Mouse (Mus musculus) gastrocnemius, postnatal 36 days (tissue): ENCODE results near the gene Sgcd. TPM values are rescaled to one million over a fixed set of nuclear protein-coding genes. Genes with fewer than 3 reads are reported as not detected.
A peak's percentile ranks its signal among the peaks of the same experiment; 100 is the strongest.
"Not testable (repeated sequence)": the region's sequence is repeated elsewhere in the genome, so short reads cannot be mapped to it uniquely, and the experiment has no call there.

ENCODE experiments used
- DNase-seq, 2 experiments: peaks; one replicate each; pipeline ENCODE4 v3.0.0; 2022
- intact Hi-C: fragments of 180-260 bp; cut with DNase I; formaldehyde crosslinking; loops from one replicate; pipeline ENCODE4 v1.15.1; 2025
- total RNA-seq, 2 experiments: library from RNA; stranded (reverse); gene quantifications; 2 replicates each; pipeline ENCODE4 v1.2.3; 2021

The Sgcd gene
- total RNA-seq, 2 experiments from 2014 or later, result 54.2 to 62.1 TPM

DNA sequence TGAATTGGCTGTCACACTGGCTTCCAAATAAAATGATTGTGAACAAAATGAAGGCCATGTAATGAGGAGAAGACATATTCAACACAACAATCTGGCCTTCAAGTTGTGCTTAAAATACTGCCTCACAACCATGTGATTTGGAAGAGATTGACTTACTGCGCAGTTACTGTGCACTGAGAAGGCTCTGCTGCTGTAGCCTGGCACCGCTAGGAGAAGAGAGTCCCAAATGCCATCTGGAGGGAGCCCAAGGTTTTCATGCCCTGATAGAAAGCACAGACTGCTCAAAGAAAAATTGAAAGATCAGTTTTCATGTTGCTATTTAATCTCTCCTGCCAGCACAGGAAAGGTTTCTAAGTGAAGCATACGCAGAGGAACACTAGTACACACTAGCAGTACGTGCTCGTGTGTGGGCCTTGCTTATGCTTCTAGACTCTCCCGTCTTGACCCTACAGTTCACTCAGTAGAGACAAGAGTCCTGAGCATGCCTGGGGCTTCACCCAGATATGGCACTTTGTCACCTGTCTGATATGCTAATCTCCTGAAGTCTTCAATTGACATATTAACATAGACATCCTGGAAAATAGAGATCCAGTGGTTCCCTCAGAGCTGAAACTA is 184.6 kb downstream of the Sgcd start:
- DNase-seq, result no peak
- intact Hi-C loops, result no loop called here

DNA sequence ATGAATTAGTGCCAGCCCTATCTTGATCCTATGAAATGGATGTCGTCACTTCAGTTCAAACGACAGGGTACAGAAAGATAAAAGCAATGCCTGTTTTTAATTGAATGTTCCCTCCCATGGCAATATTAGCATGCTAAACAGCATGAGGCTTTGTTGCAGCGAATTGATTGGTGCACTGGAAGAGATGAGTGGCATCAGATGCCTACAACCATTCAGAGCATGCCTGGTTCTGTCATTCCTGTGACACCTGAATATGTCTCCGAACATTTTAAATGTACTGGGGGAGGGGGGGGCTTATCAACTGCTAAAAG is 210.9 kb downstream of the Sgcd start:
- intact Hi-C loops, result no loop called here
- no peak for DNase-seq

DNA sequence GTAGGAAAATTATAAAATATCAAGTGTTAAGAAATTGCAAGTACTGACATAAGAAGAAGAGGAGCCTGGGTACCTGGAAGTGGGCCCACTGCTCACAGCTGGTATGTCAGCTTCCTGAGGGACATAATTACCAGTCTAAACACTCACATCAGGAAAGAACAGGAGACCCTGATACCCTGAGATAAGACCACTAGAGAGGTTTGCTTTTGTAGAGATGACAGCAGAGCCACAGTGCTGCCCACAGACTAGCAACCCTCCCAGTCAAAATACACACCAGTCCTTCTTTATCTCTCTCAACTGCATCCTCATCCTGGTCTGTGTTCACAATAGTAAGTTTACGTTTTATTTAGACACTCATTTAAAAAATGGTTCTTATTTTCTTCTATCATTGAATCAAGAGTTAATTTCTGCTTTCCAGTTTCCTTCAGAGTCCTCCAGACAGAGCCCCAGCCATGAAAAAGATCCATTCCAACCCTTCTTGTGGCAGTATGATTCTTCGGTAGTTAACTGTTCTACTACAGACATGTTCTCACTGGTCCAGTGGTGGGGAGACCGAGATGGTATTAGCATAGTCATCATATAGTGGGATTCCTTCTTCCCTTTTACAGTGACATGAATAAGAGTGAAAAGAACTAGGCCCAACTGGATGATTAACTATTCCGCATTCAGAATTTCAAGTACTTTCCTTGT is 211.4 kb downstream of the Sgcd start:
- intact Hi-C loops, result no loop called here

DNA sequence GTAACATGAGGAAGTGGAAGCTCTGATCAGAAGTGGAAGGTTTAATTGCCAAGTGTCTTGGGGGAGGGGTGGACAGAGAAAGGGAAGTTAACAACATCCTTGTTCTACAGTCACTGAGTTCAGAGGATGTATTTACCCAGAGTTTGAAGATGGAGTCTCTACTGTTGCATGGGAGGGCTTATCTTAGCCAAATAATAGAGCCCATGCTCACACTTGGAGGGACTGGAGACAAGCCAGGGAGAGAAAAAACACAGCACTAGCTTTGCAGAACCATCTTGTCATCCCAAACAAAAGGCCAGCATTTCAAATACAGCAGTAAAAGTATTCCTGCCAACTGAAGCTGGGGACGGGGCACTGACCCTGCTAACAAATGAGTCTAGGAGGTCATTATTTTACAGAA is 212.8 kb downstream of the Sgcd start:
- intact Hi-C loops, result no loop called here
- no peak for DNase-seq

More for the DNA sequence above, 211.4 kb downstream of the Sgcd start:
- no peak for DNase-seq

DNA sequence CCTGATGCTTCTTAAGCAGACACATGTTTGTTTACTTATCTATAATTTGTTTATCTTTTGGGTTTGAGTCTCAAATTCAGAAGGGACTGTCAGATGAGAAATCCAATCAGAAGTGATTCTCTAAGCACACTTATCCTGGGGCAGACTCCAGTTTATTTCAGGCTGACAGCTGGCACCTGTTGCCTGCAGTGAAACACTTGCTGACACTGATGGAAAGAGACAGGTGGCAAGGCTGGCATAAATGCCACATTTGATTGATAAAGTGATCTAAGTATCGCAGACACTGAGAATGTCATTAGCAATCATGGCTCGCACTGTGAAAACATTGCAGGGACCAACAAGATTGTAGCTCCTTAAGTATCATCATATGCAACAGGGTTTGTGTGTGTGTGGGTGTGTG is 222.9 kb downstream of the Sgcd start:
- no peak for DNase-seq
- intact Hi-C loops, result no loop called here

DNA sequence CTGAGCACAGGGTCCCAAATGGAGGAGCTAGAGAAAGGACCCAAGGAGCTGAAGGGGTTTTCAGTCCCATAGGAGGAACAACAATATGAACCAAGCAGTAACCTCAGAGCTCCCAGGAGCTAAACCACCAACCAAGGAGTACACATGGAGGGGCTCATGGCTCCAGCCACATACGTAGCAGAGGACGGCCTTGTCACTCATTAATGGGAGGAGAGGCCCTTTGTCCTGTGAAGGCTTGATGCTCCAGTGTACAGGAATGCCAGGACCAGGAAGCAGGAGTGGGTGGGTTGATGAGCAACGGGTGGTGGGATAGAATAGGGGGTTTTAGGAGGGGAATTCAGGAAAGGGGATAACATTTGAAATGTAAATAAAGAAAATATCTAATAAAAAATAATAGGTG is 225.2 kb downstream of the Sgcd start:
- DNase-seq, intact Hi-C loops: not testable (repeated sequence)

DNA sequence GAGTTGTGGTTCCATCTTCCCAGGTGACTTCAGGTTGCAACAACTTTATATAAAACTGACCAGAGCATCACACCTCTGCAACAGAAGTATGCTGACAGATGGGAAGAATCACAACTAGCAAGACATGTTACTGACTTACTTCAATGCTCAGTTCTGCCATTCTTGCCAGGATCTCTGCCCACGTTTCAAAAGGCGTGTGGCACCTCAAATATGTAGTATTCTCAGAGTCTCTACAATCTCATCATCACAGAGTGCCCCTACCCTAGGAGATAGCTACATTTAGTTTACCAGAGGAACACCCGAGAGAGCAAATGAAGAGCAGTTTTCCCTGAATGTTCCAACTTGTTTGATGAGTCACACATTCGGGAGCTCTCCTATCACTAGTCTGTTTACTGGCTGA is 229.8 kb downstream of the Sgcd start:
- intact Hi-C loops, result no loop called here

DNA sequence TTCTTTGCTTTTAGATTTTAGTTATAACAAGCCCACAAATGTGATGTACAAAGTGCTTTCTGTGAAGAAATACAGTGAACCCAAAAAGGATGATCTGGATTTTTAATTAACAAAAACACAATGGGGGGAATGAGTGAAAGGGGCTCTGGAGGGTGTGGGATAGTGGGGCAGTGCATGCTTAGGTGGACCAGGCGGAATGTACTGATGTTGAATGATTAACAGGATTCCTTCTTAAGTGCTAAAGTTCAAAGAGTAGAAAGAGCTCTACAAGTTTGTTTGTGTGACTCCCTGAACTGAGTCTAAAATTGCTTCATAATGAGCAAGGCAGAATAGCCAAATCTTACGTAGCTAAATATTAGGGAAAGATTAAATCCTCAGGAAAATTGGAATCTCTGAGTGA is 246.0 kb downstream of the Sgcd start:
- no peak for DNase-seq
- intact Hi-C loops, result no loop called here

More for the DNA sequence above, 229.8 kb downstream of the Sgcd start:
- no peak for DNase-seq

DNA sequence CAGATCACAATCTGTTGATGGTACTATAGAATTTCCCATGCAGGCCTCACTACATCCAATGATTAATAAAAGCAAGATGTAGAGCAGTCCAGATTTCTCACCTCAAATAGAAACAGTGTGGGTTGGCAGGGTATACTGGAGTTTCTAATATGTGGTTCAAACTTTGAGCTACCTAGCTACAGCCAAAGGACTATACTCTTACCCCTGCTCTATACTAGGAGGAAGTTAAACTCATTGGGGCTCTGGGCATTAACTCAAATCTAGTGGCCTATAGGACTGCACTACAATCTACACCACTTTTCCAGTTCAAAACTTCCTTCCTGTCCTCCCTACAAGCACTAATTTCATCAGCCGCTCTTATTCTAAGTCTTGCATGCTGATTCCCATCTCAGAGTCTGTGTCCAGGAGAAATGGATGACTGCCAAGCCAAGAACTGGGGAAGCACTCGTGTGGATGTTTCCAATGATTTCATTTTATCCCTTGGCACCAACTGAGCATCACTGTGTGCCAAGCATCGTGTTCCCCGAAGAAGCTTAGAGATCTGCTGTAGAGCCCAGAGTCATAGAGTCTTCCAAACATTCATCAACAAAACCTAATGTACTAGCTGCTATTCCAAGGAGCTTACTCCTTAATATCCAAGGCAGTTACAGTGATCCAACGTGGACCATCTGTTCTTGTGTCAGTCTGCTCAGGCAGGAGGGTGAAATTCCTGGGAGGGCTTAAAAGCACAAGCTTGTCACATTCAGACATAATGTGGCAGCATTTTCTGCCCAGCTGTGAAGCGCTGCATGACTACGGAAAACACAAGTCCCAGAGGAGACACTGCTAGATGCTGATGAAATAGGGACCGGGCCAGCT is 283.6 kb downstream of the Sgcd start:
- intact Hi-C loops, result no loop called here
- peak; percentile 22 to 45 for DNase-seq

DNA sequence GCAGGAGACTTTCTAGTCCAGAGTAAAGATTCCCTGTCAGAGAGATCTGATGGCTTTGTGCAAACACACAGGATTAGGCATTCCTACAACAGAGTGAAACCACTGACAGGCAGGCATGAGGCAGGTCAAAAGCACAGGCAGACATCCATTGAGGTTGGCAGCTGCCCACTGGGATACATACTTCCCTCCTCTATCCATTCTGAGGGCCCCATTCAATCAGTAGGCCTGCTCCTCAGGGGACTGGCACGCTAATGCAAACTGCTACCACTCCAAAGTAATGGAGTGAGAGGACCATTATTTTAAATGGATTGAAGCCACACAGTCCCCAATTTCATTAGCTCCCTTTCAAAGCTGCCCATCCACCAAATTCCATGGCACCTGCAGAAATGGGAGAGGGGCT is 293.2 kb downstream of the Sgcd start:
- intact Hi-C loops, result no loop called here
- DNase-seq, result no peak

DNA sequence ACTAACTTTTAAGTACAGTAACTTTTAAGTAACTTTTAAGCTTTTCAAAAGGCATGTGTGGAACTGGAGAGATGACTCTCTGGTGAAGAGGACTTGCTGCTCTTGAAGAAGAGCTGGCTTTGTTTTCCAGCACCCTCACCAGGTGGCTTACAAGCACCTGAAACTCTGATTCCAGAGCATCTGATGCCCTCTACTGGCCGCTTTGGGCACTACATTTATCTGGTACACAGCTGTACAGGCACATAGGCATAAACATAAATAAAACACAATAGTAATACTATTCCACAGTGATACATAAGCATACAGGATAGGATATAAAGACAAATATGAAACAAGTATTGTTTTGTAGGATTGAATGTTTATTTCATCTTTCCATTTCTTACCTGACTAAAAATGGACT is 330.6 kb downstream of the Sgcd start:
- intact Hi-C loops, result no loop called here
- no peak for DNase-seq

DNA sequence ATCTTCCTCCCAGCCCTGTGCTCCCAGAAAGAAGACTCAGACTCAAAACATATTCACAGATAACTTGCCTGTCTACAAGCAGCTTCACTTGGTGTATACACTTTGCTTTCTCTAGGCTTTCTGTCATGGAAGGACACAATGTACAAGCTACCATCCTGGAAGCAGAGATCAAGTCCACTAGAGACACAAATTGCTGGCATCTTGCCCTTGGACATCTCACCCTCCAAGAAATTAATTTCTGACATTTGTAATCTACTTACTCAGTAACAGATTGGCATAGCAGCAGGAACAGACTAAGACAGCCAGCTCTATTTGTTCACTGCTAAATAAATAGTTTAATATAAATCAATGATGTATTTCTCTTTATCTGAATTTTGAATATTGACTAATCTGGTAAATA is 342.9 kb downstream of the Sgcd start:
- no peak for DNase-seq
- intact Hi-C loops, result no loop called here

DNA sequence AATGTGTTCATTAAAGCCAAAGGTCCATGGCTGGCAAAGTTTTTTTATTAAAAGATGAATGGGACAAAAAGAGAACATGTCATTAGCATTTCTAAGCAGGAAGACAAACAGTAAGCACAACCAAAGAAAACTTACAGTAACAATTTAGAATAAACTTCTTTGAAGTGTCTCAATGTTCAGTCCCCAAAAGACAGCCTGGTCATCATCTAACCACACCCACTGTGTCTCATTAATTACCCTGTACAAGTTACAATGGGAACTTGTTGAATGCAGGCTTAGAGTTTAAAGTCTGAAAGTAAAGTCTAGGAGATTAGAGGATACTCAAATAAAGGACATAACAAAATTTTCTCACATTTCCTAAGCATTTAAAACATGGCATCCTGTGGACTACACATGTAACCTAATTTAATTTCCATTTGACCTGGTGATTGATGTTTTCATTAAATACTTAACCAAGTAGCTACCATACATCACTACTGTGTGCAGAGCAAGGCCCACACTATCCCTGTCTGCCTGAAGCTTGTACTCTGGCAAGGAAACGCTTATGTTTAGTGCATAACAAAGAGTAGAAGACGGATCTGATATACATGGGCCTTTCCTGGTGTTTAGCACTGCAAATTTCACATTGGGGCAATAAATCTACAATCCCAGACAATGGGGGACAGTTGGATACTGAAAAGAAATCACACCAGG is 347.1 kb downstream of the Sgcd start:
- DNase-seq, result no peak
- intact Hi-C loops, result no loop called here

DNA sequence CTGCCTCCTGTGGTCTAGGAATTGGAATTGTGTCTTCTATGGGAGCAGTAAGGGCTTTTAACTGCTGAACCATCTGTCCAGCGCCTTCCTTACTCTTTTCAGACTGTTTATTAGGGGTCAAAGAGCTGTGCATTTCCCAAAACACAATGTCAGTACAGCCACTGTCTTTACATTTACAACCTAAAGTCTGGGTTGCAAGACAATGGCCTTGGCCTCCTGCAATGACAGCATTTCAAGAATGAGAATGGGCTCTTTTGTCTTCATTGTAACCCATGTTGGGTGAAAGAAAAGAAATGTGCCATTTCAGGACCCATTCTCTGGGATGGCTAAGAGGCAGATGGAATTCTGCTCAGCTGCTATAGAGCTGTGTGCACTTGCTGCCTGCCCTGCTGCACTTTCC is 348.2 kb downstream of the Sgcd start:
- intact Hi-C loops, result no loop called here
- no peak for DNase-seq

DNA sequence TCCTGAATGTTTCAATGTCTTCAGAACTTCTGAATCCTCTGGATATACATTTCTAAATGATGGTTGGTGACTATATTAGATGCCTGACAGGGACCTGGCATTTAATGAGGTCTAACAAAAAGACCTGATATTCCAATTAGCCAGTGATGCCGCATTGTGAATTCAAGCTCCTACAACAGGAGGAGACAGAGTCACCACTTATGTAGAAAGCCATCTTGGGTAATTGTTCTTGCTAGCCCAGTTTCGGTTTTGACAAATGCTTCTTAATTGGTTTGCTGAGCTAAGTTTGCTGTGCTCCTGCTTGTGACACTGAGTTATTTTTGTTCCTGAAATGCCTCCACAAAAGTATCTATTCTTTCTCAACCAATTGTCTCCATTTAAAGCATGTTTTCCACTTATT is 358.6 kb downstream of the Sgcd start:
- intact Hi-C loops, result no loop called here
- no peak for DNase-seq

DNA sequence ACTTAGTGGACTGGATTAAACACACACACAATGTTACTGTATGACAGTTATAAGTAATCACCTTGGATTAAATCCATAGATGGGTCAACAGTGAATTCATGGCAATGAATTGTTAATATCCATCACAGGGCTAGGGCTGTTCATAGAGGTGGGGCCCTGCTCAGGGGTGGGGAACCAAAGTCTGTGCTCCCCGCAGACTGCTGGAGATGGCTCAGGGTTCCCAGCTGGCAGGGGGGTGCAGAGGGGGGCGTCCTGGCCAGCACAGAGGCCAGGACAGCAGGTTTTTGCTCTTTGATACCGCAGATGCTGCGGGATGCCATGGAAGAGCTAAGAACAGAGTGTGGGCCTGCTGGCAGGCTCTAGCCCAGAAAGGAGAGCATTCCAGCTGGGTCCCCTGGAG is 378.9 kb downstream of the Sgcd start:
- intact Hi-C loops, result no loop called here
- no peak for DNase-seq

DNA sequence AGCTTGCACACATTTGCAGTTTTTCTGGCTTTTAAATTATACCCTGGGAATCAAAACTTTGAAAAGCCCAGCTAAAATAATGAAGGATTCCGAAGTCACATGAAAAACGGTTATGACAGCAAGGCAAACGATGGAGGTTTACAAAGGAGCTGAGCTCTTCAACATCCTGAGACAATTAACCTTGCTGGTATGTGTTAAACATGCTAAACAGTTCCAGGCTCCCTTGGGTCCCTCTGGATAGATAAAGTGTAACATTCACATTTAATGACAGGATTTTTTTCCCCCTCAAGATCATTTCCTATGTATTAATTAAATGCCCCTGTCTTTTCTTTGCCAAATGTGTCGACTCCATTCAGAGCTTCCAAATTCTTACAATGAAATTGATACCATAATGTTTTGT is 414.1 kb downstream of the Sgcd start:
- intact Hi-C loops, result no loop called here
- no peak for DNase-seq

DNA sequence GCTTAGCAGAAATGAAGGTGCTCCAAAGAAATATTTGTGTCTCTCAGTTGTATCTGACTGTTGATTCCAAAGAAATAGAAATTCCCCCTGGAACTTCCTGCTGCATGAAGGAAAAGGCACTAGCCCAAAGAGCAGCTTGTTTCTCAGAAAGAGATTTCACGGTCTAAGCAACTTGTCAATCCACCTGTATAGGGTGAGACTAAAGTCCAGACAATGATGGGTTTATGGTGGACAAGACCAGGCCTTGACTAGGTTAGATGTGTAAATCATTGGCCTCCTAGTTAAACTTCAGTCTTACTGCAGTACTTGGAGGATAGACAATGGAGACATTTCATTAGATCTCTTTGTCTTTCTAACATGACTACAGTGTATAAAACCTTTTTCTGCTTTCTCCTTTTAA is 420.3 kb downstream of the Sgcd start:
- no peak for DNase-seq
- intact Hi-C loops, result no loop called here

DNA sequence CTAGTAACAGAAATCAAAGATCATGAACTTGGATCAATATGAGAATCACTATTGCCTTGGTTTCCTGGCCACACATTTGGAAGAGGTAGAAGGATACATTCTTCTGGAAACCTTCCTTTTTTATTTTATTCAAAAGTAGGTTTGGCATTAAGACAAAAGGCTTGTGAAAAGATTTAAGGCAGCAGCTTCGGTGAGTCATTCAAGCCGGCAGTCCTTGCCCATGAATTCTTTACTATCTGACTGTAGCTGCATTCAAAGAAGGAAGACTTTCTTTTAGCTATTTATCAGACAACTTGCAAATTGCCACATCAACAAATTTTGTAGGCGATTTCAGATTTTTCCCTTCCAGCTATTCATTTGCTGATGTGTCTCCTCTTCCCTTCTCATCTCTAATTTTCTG is 422.6 kb downstream of the Sgcd start:
- intact Hi-C loops, result no loop called here
- DNase-seq, result no peak

DNA sequence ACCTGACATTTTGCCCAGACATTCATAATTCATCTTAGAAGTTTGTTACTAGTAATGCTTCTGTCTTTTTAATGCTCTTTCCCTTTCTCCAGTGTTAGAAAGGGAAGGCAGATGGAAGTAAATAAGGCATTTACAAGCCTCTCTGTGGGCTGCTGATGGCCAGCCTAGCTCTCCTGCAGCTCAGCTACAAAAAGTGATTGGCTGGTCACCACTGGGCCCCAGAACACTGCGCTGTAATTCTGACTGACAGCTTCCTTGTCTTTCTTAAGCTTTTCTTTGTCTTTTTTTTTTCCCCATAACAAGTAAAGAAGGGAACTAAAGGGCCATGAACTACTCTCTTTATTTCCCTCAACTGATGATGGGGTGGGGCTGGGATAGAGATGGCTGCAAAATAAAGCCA is 463.9 kb downstream of the Sgcd start:
- no peak for DNase-seq
- intact Hi-C loops, result no loop called here

DNA sequence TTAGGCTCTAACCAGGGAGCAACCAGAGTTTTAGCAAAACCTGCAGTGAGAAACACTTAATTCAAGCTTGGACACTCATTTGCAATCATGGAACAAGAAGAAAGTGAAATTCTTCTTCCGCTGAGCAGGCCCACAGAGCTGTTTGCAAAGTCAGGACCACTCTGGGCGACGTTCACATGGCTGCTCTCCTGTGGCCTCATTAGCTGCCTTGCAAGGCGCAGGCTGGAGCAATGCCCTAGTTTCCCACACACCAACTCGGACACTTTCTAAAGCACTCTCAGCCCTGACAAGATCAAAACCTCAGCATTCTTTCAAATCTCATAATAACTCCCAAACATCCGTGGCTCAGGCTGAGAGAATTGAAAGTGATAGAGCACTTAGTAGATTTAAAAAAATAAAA is 480.7 kb downstream of the Sgcd start:
- DNase-seq, result no peak
- intact Hi-C loops, result no loop called here
